Mouse (Mus musculus) midbrain, postnatal 0 days (tissue): ENCODE measurements around the gene Trim37. TPM values are rescaled to one million over a fixed set of nuclear protein-coding genes. Genes with fewer than 3 reads are reported as not detected.

ENCODE experiments used
- ATAC-seq: fragments of 200-750 bp; cut with Nextera tagmentation; 2 replicates; pipeline ENCODE4 v1.8.0; 2017; ENCODE audit warnings: moderate number of reproducible peaks, mild to moderate bottlenecking, moderate TSS enrichment, moderate library complexity; ENCODE audit not compliant: low FRiP score
- DNase-seq: peaks from one replicate; pipeline ENCODE4 v3.0.0-alpha.2; 2015; ENCODE audit warnings: low spot score
- H3K27ac ChIP-seq: fragments of 300-500 bp; sonication (generic); 2 replicates; pipeline ENCODE4 v1.5.1; 2014; ENCODE audit warnings: low read depth, mild to moderate bottlenecking, low read length, mixed read lengths
- H3K27me3 ChIP-seq: fragments of 300-500 bp; sonication (generic); 2 replicates; pipeline ENCODE4 v1.6.1; 2014; ENCODE audit warnings: low read length, control low read depth, mixed read lengths; ENCODE audit not compliant: insufficient read depth
- H3K36me3 ChIP-seq: fragments of 300-500 bp; sonication (generic); 2 replicates; pipeline ENCODE4 v1.6.1; 2014; ENCODE audit warnings: low read length, control low read depth, mixed read lengths; ENCODE audit not compliant: insufficient read depth
- H3K4me1 ChIP-seq: fragments of 300-500 bp; sonication (generic); 2 replicates; pipeline ENCODE4 v1.6.1; 2014; ENCODE audit warnings: mild to moderate bottlenecking, control low read depth, antibody characterized with exemption, low read length, mixed read lengths; ENCODE audit not compliant: insufficient read depth
- H3K4me2 ChIP-seq: fragments of 300-500 bp; sonication (generic); 2 replicates; pipeline ENCODE4 v1.6.1; 2014; ENCODE audit warnings: low read depth, mild to moderate bottlenecking, low read length, mixed read lengths; ENCODE audit not compliant: poor library complexity, severe bottlenecking
- H3K4me3 ChIP-seq: fragments of 300-500 bp; sonication (generic); 2 replicates; pipeline ENCODE4 v1.5.1; 2014; ENCODE audit warnings: low read depth, mild to moderate bottlenecking, low read length, moderate library complexity
- H3K9ac ChIP-seq: fragments of 300-500 bp; sonication (generic); replicated peaks from 2 replicates; pipeline ENCODE4 v1.6.1; 2014; ENCODE audit warnings: mild to moderate bottlenecking, low read length, moderate library complexity, mixed read lengths; ENCODE audit not compliant: poor library complexity, severe bottlenecking
- H3K9me3 ChIP-seq: fragments of 300-500 bp; sonication (generic); 2 replicates; pipeline ENCODE4 v1.6.1; 2016; ENCODE audit warnings: low read length, control low read depth
- CTCF ChIP-seq: IDR thresholded peaks from 2 replicates; pipeline ENCODE4 v1.5.1; 2016; ENCODE audit warnings: antibody characterized with exemption, mild to moderate bottlenecking
- WGBS: fragments of 180-500 bp; shearing (Covaris S2); extraction: QIAGEN DNeasy Blood & Tissue Kit; methylation state at CpG from one replicate; pipeline ENCODE4 v1.1.7; 2014; 5-methylcytosine and 5-hydroxymethylcytosine counted together
- polyA plus RNA-seq: library from polyadenylated mRNA; unstranded; fragments of >200 nt; fragmentation: Nextera tagmentation; extraction: Ambion mirVana; gene quantifications from 2 replicates; pipeline ENCODE4 v1.2.1, GENCODE M21; 2015
- total RNA-seq: library from RNA; depleted of rRNA; stranded (reverse); fragments of >200 nt; gene quantifications from 2 replicates; pipeline ENCODE4 v1.2.3, GENCODE M21; 2014

Gene Trim37
- total and polyA plus RNA-seq, 2 experiments from 2014 or later = 72.6 to 125 TPM

DNA sequence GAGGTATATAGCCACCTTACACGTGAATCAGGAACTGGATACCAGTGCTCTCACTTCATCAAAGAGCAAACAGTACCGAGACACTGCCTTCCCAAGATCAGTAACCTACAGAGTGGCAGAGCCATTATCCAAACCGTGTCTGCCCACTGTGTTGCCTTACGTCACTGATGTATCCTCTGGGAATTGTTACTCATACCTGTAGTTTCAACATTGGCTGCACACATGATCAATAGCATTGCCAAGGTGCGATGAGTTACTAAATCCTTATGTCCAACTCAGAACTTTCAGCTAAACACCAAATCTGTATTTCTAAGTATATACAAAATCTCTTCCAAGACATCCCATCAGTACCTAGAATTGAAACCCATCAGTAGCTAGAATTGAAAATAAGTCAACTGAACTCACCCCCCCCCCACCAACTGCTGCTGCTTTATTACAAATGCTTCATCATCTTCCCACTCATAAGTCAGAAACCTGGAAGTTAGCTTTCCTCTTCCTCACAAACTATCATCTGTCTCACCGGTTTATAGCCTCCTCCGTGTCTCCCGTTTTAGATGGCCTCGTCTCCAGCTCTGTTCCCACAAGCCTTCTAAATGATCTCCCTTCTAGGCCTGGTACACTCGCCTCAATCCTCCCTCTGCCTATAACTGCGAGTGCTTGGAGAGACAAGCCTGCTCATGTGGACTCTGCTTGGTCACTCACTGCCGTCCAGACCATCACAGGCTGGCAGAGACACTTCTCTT is 108.0 kb downstream of the Trim37 start:
- Histone ChIP-seq H3K36me3 (peaks cover 18% of the 10 kb centered on the region; the same call in 1 of the 2 replicates), H3K4me1 (no peaks in the 10 kb centered on the region), H3K9ac (no peak overlapping the region), H3K4me3 (no peak overlapping the region), H3K27me3 (no peaks in the 10 kb centered on the region), H3K9me3 (no peaks in the 10 kb centered on the region), H3K27ac (no peak overlapping the region), H3K4me2 (no peak overlapping the region)
- DNase-seq (no peak), ATAC-seq (no peak)
- TF ChIP-seq CTCF = no peak
- 93% methylated on average over 12 of the region's 12 CpGs for WGBS

DNA sequence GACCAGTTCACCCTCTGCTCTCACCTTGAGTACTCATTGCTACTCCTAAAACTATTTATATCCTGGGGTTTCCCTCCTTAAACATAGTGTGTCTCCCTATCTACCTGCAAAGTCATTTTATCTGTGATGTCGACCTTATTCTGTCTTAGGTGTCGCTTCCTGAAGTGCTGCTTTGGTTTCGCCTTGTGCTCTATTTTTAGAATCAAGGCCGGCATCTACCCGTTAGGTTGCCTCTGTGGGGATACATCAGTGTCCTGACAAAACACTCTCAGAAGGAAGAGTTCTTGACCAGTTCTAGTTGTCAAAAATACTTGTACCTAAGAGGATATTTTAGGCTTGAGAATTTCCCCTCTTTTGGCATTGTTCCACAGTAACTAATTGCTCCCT is 108.6 kb downstream of the Trim37 start:
- TF ChIP-seq CTCF = no peak
- H3K36me3 ChIP-seq = peaks cover 20% of the 10 kb centered on the region
- H3K27me3 ChIP-seq = no peaks in the 10 kb centered on the region
- ATAC-seq = no peak
- no peaks in the 10 kb centered on the region for H3K9me3 ChIP-seq
- no peak overlapping the region for H3K4me2 ChIP-seq
- DNase-seq = no peak
- no peak overlapping the region for H3K9ac ChIP-seq
- no peaks in the 10 kb centered on the region for H3K4me1 ChIP-seq
- WGBS = 79% methylated on average over 5 of the region's 5 CpGs
- H3K27ac ChIP-seq = no peak overlapping the region
- no peak overlapping the region for H3K4me3 ChIP-seq

GRCm38 (mm10) chr11:87238891-87239530 is 112.1 kb downstream of the Trim37 start:
- H3K4me1 ChIP-seq = no peaks in the 10 kb centered on the region
- H3K27me3 ChIP-seq = no peaks in the 10 kb centered on the region
- TF ChIP-seq CTCF = no peak
- peaks cover 12% of the 10 kb centered on the region for H3K36me3 ChIP-seq
- no peaks in the 10 kb centered on the region for H3K9me3 ChIP-seq
- DNase-seq (no peak), ATAC-seq (no peak)
- no peak overlapping the region for H3K4me2 ChIP-seq
- no peak overlapping the region for H3K4me3 ChIP-seq
- H3K9ac ChIP-seq = no peak overlapping the region
- WGBS = 76% methylated on average over 7 of the region's 7 CpGs
- no peak overlapping the region for H3K27ac ChIP-seq

DNA sequence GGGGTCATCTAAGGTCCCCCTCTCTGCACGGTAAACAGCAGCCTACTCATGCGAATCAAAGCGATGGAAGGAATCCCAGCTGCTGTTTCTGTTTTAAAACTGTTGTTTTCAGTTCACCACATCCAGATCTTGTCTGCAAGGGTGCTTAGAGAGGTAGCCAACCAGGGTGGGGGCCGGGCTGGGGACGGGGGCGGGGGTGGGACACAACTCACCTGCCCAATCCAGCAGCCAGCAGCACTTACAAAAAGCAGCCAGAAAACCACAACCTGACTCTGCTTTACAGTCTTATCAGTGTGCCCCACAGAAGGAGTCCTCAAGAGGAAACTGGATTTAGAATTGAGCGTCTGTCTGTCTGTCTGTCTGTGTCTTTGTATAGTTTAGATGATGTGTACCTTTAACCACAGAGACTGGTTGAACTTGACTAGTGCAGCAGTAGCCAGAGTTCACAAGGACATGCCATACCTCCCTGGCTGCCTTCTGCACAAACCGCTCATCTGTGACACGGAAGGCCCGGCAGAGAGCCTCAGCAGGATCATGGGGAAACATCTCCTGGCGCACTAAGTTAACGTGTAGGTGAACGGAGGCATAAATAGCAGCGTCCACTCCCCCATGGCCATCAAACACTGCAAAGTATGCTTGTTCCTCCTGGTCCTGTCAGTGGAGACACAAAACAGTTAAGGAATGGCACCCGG is 113.4 kb downstream of the Trim37 start:
- no peaks in the 10 kb centered on the region for H3K9me3 ChIP-seq
- TF ChIP-seq CTCF = no peak
- H3K4me2 ChIP-seq = no peak overlapping the region
- no peak overlapping the region for H3K27ac ChIP-seq
- DNase-seq = no peak
- no peak overlapping the region for H3K4me3 ChIP-seq
- H3K4me1 ChIP-seq = no peaks in the 10 kb centered on the region
- WGBS = 80% methylated on average over 15 of the region's 15 CpGs
- peaks cover 4% of the 10 kb centered on the region for H3K36me3 ChIP-seq
- H3K27me3 ChIP-seq = no peaks in the 10 kb centered on the region
- ATAC-seq = no peak
- no peak overlapping the region for H3K9ac ChIP-seq

DNA sequence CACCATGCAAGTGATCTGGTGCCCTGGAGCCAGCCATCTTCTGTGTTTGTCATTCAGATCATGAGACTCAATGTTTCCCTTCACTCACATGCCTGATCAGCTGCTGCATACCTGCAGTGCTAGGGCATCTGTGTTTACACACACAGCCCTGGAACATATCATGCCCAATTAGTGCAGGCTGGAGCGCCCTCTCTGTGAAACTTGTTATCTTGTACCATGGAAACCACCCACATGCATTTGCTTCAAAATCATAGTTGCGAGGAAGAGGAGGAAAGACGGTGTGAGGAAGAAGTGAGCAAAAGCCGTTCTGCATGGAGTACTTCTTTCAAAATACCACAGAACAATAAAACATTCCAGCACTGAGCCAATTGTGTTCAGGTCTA is 113.9 kb downstream of the Trim37 start:
- H3K27ac ChIP-seq = no peak overlapping the region
- 87% methylated on average over 4 of the region's 4 CpGs for WGBS
- H3K27me3 ChIP-seq = no peaks in the 10 kb centered on the region
- ATAC-seq (no peak), DNase-seq (no peak)
- H3K9ac ChIP-seq = no peak overlapping the region
- no peak overlapping the region for H3K4me3 ChIP-seq
- H3K36me3 ChIP-seq = peaks cover 4% of the 10 kb centered on the region
- no peak overlapping the region for H3K4me2 ChIP-seq
- TF ChIP-seq CTCF = no peak
- no peaks in the 10 kb centered on the region for H3K9me3 ChIP-seq
- H3K4me1 ChIP-seq = no peaks in the 10 kb centered on the region

DNA sequence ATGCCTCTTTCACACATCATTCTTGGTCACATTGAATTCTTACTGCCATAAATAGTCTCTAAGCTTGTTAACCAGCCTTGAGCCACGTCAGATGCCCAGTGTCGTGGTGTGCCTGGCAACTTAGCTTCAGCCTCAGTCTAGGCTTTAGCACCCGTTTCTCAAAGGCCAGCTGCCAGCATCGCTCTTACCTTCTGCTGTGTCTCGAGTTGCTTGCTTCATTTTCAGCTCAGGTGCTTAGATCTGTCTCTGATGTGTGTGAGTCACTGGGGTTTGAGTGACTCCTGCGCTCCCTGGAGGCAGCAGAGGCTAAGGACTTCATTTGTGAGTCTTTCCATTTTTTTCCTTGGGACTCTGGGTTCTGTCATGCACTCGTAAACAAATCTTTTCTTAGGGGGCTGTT is 114.4 kb downstream of the Trim37 start:
- peaks cover 4% of the 10 kb centered on the region for H3K36me3 ChIP-seq
- ATAC-seq (no peak), DNase-seq (no peak)
- WGBS = 68% methylated on average over 7 of the region's 7 CpGs
- no peaks in the 10 kb centered on the region for H3K27me3 ChIP-seq
- no peaks in the 10 kb centered on the region for H3K4me1 ChIP-seq
- no peak overlapping the region for H3K4me2 ChIP-seq
- H3K9me3 ChIP-seq = no peaks in the 10 kb centered on the region
- H3K9ac ChIP-seq = no peak overlapping the region
- TF ChIP-seq CTCF = no peak
- H3K4me3 ChIP-seq = no peak overlapping the region
- H3K27ac ChIP-seq = no peak overlapping the region
